Mouse (Mus musculus) left cerebral cortex, adult 2 months (tissue): Measurements from ENCODE around the gene Krtap13-1. TPM values are rescaled to one million over a fixed set of nuclear protein-coding genes. Genes with fewer than 3 reads are reported as not detected.
"Not testable (repeated sequence)": the region's sequence is repeated elsewhere in the genome, so short reads cannot be mapped to it uniquely, and the experiment has no call there.

Source experiments
- DNase-seq, 2 experiments: peaks; one replicate each; pipeline ENCODE4 v3.0.0; 2021 to 2022; ENCODE audit warnings: low spot score in 2 of 2, mixed read lengths in 1 of 2; ENCODE audit errors: extremely low spot score in 1 of 2
- H3K27ac ChIP-seq: fragments of 200-600 bp; 2 replicates; pipeline ENCODE4 v1.8.1; 2022
- H3K4me3 ChIP-seq: fragments of 200-600 bp; 2 replicates; pipeline ENCODE4 v1.8.1; 2022
- CTCF ChIP-seq: fragments of 200-600 bp; IDR thresholded peaks from 2 replicates; pipeline ENCODE4 v1.8.1; 2022; ENCODE audit warnings: antibody characterized with exemption, mild to moderate bottlenecking, moderate library complexity
- intact Hi-C: fragments of 180-260 bp; cut with DNase I; formaldehyde crosslinking; loops from one replicate; pipeline ENCODE4 v1.15.1; 2025
- long read RNA-seq, 2 experiments: library from polyadenylated mRNA; stranded (forward); transcript quantifications; one replicate each; pipeline ENCODE4 v2.0.0; 2021; ENCODE audit warnings: borderline mapping rate in 2 of 2
- total RNA-seq, 2 experiments: library from RNA; stranded (reverse); gene quantifications; 2 replicates each; pipeline ENCODE4 v1.2.3; 2021

The Krtap13-1 gene
- not detected for total RNA-seq
- long read RNA-seq, experiment 1: 0 reads
- long read RNA-seq, experiment 2: 0 reads

DNA sequence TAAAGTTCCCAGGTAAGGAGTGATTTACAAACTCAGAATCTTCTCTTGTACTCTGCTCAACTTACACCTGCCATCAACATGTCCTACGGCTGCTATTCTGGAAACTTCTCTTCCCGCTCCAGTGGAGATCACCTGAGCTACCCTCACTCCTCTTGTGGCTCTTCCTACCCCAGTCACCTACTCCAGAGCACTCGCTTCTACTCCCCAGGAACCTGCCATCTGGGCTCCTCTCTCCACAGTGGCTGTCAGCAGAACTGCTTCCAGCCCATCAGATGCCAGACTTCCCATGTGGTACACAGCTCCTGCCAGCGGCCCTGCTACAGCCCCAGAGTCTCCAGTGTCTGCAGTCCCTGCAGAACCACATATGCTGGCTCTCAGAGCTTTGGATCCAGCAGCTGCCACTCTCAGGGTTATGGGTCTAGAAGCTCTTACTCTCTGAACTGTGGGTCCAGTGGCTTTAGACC, at the start of gene Krtap13-1:
Gene Krtap13-1, plus strand, starts transcription at position 51 of the 464 bp plus-strand sequence.
- H3K27ac ChIP-seq: no peak within 1 kb of the TSS
- TF ChIP-seq CTCF: no peak
- no peak for DNase-seq
- intact Hi-C loops: no loop called here
- H3K4me3 ChIP-seq: no peak within 1 kb of the TSS

DNA sequence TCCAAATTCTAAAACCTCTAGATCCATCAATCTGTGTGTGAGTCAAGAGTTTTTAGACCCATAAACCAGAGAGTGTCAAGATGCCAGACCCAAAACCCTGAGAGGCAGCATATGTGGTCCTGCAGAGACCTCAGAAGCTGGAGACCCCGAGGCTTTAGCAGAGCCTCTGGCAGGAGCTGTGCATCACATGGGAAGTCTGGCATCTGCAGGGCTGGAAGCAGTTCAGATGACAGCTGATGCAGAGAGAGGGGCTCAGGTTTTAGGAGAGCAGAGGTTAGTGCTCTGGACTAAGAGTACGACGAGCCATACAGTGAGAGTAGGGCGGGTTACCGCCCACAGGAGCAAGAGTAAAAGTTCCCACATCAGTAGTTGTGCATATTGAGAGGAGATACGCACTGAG, 49.6 kb upstream of the Krtap13-1 start:
- no peak for TF ChIP-seq CTCF
- DNase-seq: no peak
- Histone ChIP-seq H3K4me3 (no peak overlapping the region), H3K27ac (no peak overlapping the region)
- intact Hi-C loops: no loop called here

DNA sequence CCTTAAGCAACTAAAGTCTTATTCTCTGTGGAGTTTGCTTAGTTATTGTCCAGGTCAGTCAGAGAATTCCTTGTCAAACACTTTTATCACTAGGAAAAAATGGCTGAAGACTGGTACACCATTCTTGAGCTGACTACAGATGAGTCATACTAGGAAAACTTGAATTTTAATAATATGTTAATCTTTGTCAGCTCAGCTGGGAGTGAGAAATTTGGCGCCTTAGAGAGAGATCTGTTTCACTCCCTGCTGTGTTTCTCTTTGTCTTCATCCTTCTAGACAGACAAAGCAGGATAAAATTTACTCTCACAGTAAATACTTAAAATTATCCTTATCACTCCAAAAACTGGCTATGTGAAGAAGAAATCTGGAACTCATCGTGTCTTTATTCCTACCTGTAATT, 47.4 kb upstream of the Krtap13-1 start:
- intact Hi-C loops: no loop called here
- Histone ChIP-seq H3K4me3 (no peak overlapping the region), H3K27ac (no peak overlapping the region)
- no peak for TF ChIP-seq CTCF
- no peak for DNase-seq

DNA sequence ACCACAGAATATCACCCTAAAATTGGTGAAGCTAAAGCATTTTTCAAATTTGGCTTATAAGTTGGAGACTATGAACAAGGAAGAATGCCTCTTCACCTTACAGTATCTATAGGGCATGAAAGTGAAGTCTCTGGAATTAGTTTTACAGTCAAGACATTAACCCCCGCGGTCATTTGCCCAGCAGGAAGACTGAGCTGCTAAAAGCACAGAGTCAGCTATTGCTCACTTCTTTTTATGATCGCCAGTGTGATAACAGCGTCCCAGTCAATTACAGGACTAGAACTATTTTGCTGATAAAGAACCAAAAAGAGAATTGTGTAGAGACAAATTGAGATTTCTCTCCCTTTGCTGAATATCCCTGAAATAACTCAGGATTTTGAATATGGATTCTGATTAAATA, 32.4 kb upstream of the Krtap13-1 start:
- DNase-seq: no peak
- Histone ChIP-seq H3K27ac (no peak overlapping the region), H3K4me3 (no peak overlapping the region)
- intact Hi-C loops: no loop called here
- TF ChIP-seq CTCF: no peak

DNA sequence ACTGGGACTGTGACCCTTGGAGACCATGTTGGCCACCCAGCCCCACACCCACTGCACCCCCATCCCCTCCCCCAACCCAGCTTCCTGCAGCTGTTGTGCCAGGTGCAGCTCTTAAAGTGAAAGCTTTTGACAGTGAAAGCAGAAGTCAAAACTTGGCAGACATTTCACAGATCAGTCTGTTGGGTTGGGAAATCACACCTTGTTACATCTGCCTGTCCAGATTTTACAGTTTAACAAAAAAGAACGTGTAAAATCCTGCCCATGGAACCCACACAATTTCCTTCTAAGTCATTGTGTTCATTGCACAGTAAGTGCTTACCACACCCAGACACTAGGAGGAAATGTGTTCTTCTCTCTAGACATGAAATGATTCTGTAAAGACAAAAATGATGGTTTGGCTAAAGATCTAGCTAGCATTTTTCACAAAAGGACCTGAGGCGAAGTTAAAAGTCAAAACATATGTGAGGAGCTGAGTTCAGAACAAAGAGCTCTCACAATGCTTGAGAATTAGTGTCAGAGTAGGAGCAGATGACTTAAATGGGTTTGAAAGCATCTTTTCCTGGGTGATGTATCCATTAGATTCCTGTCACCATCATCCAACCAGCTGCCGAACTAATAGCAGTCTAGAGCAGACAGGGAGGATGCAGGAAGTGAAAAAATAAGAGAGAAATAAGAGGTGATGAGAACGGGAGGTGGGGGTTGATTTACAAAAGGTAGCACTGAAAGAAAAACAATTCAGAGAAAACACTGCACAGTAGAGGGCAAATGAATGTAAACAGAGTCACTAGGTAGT, 27.4 kb upstream of the Krtap13-1 start:
- DNase-seq: no peak
- intact Hi-C loops: no loop called here
- TF ChIP-seq CTCF: no peak

DNA sequence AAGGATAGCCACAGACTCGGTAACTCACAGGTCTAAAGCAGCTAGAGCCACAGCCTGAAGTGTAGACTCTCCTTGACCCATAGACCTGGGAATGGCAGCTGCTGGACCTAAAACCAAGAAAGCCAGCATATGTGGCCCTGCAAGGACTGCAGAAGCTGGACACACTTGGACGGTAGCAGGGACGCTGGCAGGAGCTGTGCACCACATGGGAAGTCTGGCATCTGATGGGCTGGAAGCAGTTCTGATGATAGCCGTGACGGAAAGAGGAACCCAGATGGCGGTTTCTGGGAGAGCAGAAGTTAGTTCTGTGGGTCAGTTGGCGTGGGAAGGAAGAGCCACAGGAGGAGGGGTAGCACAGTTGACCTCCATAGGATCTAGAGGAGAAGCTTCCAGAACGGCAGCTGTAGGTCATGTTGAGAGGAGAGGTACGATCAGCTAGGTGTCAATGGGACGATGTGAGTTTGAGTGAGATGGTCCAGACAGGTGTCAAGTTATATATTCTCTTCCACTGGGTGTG, 21.1 kb upstream of the Krtap13-1 start, which contains the start of gene 2310061N02Rik:
Gene 2310061N02Rik, minus strand, starts transcription at position 467 of the 517 bp plus-strand sequence.
- intact Hi-C loops: no loop called here
- no peak for DNase-seq
- Histone ChIP-seq H3K4me3 (no peak within 1 kb of the TSS), H3K27ac (no peak within 1 kb of the TSS)
- no peak for TF ChIP-seq CTCF

More for the DNA sequence above, 27.4 kb upstream of the Krtap13-1 start:
- H3K27ac ChIP-seq: no peak overlapping the region
- H3K4me3 ChIP-seq: no peak overlapping the region

DNA sequence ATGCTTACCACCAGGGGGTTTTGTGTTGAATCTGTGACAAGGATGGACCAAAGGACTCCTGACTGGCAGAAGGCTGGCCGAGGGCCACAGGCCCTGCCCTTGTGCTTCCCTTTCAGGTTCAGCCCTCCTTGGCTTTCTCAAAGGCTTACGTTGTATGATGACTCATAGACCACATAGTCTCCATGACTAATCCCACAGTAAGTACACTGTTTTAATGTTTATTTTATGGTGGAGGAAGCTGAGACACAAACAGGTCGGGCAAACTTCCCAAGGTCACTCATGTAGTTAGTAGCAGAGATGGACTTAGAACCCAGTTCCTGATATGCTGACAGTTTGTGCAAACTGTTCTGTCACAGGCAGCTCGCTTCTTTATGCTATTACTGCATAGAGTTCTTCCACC, 17.9 kb upstream of the Krtap13-1 start:
- H3K27ac ChIP-seq: no peak overlapping the region
- intact Hi-C loops: no loop called here
- DNase-seq: no peak
- TF ChIP-seq CTCF: no peak; the same call in 1 of the 2 replicates
- no peak overlapping the region for H3K4me3 ChIP-seq

DNA sequence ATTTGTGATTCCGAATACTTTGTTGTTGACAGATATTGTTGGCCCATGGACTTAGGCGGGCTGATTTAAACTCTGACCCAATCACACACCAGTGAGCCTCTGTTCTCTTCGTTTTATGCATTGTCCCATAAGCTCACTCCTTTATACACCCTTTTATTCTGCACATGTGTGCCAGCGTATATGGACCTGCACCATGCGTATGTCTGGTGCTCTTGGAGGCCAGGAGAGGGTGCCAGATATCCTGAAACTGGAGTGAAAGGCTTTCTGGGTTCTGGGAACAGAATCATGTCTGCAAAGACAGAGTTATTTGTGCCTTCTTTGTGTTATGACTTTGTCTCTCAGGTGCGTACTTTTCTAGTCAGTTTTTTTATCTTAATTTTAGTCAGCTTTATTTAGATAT, 17.4 kb upstream of the Krtap13-1 start:
- DNase-seq: no peak
- H3K4me3 ChIP-seq: no peak overlapping the region
- no peak; the same call in 1 of the 2 replicates for TF ChIP-seq CTCF
- no peak overlapping the region for H3K27ac ChIP-seq
- intact Hi-C loops: no loop called here

DNA sequence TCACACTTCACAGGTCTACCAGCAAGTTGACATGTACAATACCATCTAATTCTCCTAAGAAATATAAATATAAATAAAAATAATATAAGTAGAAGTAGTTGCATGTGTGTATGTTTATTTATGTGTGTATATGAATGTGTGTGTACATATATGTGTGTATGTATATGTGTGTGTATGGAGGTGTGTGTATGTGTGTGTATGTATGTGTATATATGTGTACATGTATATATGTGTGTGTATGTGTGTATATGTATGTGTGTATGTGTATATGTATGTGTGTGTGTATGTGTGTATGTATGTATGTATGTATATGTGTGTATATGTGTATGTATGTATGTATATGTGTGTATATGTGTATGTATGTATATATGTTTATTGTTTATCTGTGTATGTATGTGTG, 12.1 kb upstream of the Krtap13-1 start:
- no peak for TF ChIP-seq CTCF
- intact Hi-C loops: no loop called here
- Histone ChIP-seq H3K27ac (no peak overlapping the region), H3K4me3 (no peak overlapping the region)
- no peak for DNase-seq

DNA sequence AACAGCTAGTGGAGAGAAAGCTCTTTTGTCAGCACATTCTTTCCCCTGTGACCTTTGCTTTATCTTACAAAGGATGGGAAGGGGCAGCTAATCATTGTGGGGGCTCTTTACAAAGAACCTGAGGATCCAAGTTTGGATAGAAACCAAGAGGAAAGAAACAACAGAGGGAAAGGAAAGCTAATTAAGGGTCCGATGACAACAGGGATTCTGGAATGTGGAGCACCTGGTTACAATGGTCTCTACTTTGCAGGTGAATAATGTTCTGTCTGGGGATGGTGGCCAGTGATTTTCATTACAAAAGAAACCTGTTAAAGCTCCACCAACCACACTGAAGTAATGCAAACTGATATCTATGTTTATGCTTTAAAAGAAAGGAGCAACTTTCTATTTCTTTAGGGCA, 8.6 kb upstream of the Krtap13-1 start:
- no peak overlapping the region for H3K4me3 ChIP-seq
- DNase-seq: no peak
- no peak overlapping the region for H3K27ac ChIP-seq
- TF ChIP-seq CTCF: no peak
- intact Hi-C loops: no loop called here

DNA sequence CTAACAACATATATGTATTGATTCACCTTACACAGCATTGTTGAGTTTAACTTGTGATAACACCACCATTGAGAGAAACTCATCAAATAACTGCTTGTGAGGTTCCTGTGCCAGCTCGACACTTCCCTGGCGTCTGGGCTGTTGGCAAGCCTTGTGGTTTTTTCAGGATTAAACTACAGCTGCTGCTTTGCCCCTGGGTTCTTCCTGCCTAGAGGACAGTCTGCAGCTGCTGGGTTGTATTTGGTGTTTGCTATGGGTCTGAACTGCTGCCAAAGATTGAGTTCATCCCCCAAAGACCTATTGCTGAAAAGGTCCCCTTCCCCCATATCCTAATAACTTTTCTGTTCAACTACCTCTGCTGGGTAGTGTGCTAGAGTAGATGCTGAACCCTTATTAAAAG, 6.7 kb downstream of the Krtap13-1 start:
- DNase-seq: no peak
- Histone ChIP-seq H3K27ac (no peak overlapping the region), H3K4me3 (no peak overlapping the region)
- no peak for TF ChIP-seq CTCF
- intact Hi-C loops: no loop called here

DNA sequence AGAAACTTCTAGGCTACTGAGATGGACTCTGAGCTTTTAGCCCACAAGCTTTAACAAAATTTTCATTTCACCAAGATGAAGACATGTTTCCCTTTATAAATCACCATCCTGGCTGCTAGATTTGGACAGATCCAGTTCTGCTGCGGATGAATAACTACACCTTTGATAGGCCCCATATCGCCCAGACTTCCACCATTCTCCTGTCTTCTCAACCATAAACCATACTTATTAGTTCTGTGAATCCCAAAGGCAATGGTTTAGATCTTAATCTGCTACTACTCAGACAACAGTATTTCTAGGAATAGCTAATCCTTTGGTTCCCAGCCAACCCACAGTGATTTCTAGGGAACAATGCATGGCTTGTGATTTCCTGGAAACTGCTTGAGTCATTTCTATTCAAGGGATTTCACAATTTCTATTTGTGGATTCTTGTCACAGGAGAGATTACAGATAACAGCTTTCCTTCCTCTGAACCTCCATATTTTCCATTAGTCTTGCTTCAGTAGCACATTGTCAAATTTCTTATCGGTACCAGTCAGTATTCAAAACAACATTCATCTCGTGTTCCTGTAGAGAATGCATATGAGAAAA, 16.2 kb downstream of the Krtap13-1 start:
- H3K27ac ChIP-seq: no peak overlapping the region
- DNase-seq: no peak
- no peak for TF ChIP-seq CTCF
- no peak overlapping the region for H3K4me3 ChIP-seq
- intact Hi-C loops: no loop called here

DNA sequence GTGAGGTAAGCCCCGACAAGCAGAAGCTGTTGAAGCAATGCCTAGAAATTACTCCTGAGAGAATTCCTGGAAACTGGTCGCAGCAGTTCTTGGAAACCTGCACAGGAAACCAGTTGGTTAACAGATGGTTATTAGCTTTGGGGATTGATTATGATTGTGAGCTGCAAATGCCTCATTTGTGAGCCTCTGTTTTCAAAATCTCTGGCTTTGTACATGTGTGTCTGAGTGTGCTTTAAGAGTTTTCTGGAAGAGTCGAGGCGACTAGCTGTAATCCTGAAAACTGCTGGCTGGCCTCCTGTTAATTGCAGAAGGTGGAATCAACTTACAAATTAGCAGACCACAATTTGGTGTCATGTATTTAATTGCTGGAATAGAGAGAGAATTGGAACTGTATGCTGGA, 19.3 kb downstream of the Krtap13-1 start:
- intact Hi-C loops: no loop called here
- no peak overlapping the region for H3K4me3 ChIP-seq
- no peak overlapping the region for H3K27ac ChIP-seq
- DNase-seq: no peak
- TF ChIP-seq CTCF: no peak

DNA sequence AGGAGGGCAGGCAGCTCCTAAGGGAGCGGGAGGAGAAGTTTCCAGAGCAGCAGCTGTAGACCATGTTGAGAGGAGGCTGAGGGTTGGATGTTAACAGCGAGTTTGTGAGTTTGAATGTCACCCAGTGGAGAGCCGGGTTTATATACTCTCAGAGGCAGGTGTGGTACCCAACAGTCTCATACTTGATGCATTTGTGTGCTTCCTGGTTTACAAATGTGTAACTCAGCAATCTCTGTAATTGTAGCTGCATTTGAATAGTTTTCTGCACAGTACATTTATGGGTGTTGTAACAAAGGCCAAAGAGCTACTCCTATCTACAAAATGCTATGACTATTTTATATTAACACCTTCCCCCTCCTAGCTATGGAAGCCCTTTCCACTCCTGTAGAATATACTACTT, 22.9 kb downstream of the Krtap13-1 start, which contains the start of gene Krtap13:
Gene Krtap13, minus strand, starts transcription at position 101 of the 400 bp plus-strand sequence.
- DNase-seq, H3K27ac ChIP-seq, intact Hi-C loops, H3K4me3 ChIP-seq: not testable (repeated sequence)

DNA sequence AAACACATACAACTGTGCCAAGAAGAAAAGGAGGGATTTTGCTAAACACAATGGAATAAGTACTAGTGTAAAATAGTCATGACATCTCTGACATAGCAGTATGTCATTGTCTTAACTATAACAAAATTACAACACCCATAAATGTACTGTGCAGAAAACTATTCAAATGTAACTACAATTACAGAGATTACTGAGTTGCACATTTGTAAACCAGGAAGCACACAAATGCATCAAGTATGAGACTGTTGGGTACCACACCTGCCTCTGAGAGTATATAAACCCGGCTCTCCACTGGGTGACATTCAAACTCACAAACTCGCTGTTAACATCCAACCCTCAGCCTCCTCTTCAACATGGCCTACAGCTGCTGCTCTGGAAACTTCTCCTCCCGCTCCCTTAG, 29.9 kb downstream of the Krtap13-1 start, which contains the start of gene 2310034C09Rik:
Gene 2310034C09Rik, plus strand, starts transcription at position 301 of the 400 bp plus-strand sequence.
- intact Hi-C loops, H3K4me3 ChIP-seq, H3K27ac ChIP-seq, DNase-seq: not testable (repeated sequence)
